Mouse (Mus musculus): ENCODE measurements around the gene Spon1. TPM values are rescaled to one million over a fixed set of nuclear protein-coding genes. Genes with fewer than 3 reads are reported as not detected.

The Spon1 gene
- polyA plus RNA-seq, 1 experiment from 2014 or later, result 62.4 TPM

- Histone ChIP-seq H3K27me3 (no peaks in the 10 kb centered on the region), H3K4me3 (replicated peaks) (no peak overlapping the region), H3K36me3 (no peaks in the 10 kb centered on the region), H3K9ac (replicated peaks) (no peak overlapping the region), H3K4me2 (replicated peaks) (no peak overlapping the region), H3K27ac (no peak overlapping the region), H3K9me3 (no peaks in the 10 kb centered on the region), H3K4me1 (replicated peaks) (no peaks in the 10 kb centered on the region)
- 89% methylated on average over 3 of the region's 3 CpGs for WGBS
- no peak for ATAC-seq
Observed at GRCm38 (mm10) chr7:113918916-113919315, 153.1 kb downstream of the Spon1 start.

GRCm38 (mm10) chr7:113919505-113919904 lies 153.7 kb downstream of the Spon1 start:
- Histone ChIP-seq H3K36me3 (no peaks in the 10 kb centered on the region), H3K4me1 (replicated peaks) (peaks cover under 1% of the 10 kb centered on the region; the same call in 1 of the 2 replicates), H3K27me3 (no peaks in the 10 kb centered on the region), H3K4me2 (replicated peaks) (no peak overlapping the region), H3K4me3 (replicated peaks) (no peak overlapping the region), H3K9me3 (no peaks in the 10 kb centered on the region), H3K27ac (no peak overlapping the region), H3K9ac (replicated peaks) (no peak overlapping the region)
- no peak for ATAC-seq
- WGBS, result 82% methylated on average over 4 of the region's 4 CpGs

DNA sequence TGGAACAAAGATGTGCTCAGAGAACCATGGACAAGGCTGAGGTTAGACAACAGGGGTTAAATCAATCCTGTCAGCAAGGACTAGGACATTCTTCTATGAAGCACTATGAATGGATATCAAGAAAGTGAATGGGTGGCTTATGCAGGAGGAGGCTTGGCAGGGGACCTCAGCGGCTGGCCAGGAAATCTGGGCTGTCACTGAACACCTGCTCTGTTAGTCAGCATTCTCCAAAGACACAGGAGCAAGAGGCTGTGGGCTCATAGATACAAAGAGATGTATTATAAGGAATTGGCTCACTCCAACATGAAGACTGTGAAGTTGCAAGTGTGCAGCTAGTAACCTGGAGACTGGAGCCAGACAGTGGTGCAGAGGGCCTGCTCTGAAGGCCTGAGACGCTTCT lies 154.3 kb downstream of the Spon1 start:
- Histone ChIP-seq H3K4me1 (replicated peaks) (peaks cover 4% of the 10 kb centered on the region; the same call in 1 of the 2 replicates), H3K9me3 (no peaks in the 10 kb centered on the region), H3K36me3 (no peaks in the 10 kb centered on the region), H3K4me2 (replicated peaks) (no peak overlapping the region), H3K27ac (no peak overlapping the region), H3K4me3 (replicated peaks) (no peak overlapping the region), H3K9ac (replicated peaks) (no peak overlapping the region), H3K27me3 (no peaks in the 10 kb centered on the region)
- no peak for ATAC-seq
- 79% methylated on average over 2 of the region's 2 CpGs for WGBS

DNA sequence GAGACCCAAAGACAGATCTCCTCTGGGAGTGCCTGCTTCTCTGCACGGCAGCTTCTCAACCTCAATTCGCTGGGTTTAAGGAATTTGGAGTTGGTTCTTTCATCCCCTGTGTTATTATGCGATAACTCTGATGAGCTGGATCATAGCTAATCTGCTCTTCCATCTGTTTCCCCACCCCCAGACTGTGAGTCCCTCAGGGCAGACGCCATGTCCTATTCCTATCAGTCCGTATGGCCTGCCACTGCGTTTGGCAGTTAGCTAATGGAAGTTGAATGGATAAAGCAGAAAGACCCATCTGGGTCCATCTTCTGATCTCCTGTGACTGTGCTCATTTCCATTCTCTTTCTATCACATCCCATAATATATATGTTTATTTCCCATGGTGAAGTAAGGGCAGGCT lies 158.8 kb downstream of the Spon1 start:
- Histone ChIP-seq H3K4me1 (replicated peaks) (peaks cover 4% of the 10 kb centered on the region; the same call in 1 of the 2 replicates), H3K9ac (replicated peaks) (no peak overlapping the region), H3K27ac (no peak overlapping the region), H3K4me3 (replicated peaks) (no peak overlapping the region), H3K9me3 (no peaks in the 10 kb centered on the region), H3K27me3 (no peaks in the 10 kb centered on the region), H3K36me3 (no peaks in the 10 kb centered on the region), H3K4me2 (replicated peaks) (no peak overlapping the region)
- WGBS, result 62% methylated on average over 6 of the region's 6 CpGs
- no peak for ATAC-seq

DNA sequence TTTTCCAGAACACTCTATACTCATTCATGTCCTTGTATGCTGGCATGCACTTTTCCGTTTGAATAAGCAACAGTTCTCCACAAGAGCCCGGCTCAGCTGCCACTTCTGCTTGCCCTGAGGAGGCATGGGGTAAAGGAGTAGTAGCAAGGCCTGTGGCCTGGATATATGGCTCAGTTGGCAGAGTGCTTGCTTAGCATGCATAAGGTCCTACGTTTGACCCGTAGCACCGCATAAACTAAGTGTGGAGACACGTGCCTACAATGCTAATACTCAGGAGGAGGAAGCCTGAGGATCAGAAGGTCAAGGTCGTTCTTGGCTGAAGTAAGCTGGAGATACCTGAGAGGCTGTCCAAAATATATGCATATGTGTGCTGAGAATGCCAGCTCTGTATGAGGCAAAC lies 185.1 kb downstream of the Spon1 start:
- Histone ChIP-seq H3K4me1 (replicated peaks) (no peaks in the 10 kb centered on the region), H3K27me3 (no peaks in the 10 kb centered on the region), H3K9ac (replicated peaks) (no peak overlapping the region), H3K27ac (no peak overlapping the region), H3K4me3 (replicated peaks) (no peak overlapping the region), H3K36me3 (no peaks in the 10 kb centered on the region), H3K4me2 (replicated peaks) (no peak overlapping the region), H3K9me3 (no peaks in the 10 kb centered on the region)
- 79% methylated on average over 7 of the region's 7 CpGs for WGBS
- no peak for ATAC-seq

- H3K9ac ChIP-seq (replicated peaks), result no peak overlapping the region
- ATAC-seq, result no peak
- no peaks in the 10 kb centered on the region for H3K36me3 ChIP-seq
- no peaks in the 10 kb centered on the region for H3K4me1 ChIP-seq (replicated peaks)
- H3K27ac ChIP-seq, result no peak overlapping the region
- no peak overlapping the region for H3K4me3 ChIP-seq (replicated peaks)
- no peaks in the 10 kb centered on the region for H3K9me3 ChIP-seq
- no peaks in the 10 kb centered on the region for H3K27me3 ChIP-seq
- H3K4me2 ChIP-seq (replicated peaks), result no peak overlapping the region
- WGBS, result 66% methylated on average over 2 of the region's 2 CpGs
Observed at GRCm38 (mm10) chr7:113955431-113955830, 189.6 kb downstream of the Spon1 start.

DNA sequence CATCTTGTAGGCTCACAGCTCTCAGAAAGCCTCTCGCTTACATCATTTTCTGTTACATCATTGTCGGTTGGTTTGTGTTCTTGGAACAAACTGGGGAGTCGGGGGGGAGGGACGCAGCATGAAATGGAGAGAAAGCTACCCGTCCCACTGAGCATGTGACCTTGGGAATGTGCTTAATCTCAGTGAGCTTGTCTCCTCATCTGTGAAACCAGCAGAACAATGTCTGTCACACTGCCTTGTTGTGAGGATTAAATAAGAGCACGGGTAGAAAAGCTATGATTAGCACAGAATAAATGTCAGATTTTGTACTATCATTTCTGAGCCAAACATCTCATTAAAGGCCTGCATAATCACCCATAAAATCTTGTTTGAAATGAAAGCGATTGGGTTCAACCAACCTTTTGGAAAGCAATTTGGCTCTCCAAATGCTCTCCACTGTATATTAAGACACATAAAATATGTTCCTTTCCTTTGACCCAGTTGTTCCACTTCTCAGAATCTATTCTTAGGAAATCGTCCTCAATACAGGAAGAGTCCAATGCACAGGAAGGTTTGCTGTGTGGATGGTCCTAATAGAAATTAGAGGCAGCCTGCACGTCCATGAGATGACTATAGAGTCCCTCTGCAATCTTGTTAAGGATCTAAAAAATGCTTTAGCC lies 195.2 kb downstream of the Spon1 start:
- Histone ChIP-seq H3K4me3 (replicated peaks) (no peak overlapping the region), H3K9me3 (no peaks in the 10 kb centered on the region), H3K36me3 (no peaks in the 10 kb centered on the region), H3K4me1 (replicated peaks) (no peaks in the 10 kb centered on the region), H3K27ac (no peak overlapping the region), H3K4me2 (replicated peaks) (no peak overlapping the region), H3K27me3 (no peaks in the 10 kb centered on the region), H3K9ac (replicated peaks) (no peak overlapping the region)
- WGBS, result 66% methylated on average over 9 of the region's 9 CpGs
- no peak for ATAC-seq

DNA sequence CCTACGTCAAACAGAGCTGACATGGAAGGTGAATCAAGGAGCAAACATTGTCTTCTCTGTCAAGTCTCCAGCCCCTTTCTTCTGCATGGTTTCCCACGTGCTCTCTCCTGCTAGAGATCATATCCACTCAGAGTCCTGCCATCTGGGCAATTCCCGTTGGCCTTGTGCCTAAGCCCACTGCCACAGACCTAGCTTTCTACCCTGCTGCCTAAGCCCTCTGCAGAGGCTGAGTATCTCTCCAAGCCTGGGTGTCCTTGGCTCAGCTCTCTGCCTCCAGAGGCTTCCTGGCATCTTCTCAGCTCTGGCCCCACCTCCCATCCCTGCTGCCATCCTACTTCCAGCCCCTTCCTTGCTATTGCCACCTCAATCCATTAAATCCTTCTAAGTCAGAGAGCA lies 195.7 kb downstream of the Spon1 start:
- WGBS, result 66% methylated on average over 3 of the region's 3 CpGs
- no peak overlapping the region for H3K4me2 ChIP-seq (replicated peaks)
- no peaks in the 10 kb centered on the region for H3K9me3 ChIP-seq
- no peaks in the 10 kb centered on the region for H3K4me1 ChIP-seq (replicated peaks)
- H3K27me3 ChIP-seq, result no peaks in the 10 kb centered on the region
- no peak overlapping the region for H3K4me3 ChIP-seq (replicated peaks)
- H3K9ac ChIP-seq (replicated peaks), result no peak overlapping the region
- no peaks in the 10 kb centered on the region for H3K36me3 ChIP-seq
- no peak for ATAC-seq
- no peak overlapping the region for H3K27ac ChIP-seq

DNA sequence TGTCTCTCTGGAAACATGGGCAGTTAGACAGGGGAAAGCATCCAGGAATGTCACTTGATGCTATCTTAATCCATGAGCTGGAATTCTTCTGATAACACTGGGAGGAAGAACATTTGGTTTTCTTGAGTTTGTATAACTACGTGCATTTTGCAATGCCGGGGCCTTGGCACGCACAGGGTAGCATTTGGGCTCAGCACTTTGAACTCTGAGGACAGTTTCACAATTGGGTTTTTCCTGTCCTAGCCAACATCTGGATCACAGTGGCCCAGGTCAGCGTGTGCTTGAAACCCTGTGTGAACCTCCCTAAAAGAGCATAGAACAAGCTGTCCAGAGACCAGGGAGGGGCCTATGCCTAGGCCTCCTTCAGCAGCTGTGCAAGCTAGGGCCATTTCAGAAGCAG lies 196.3 kb downstream of the Spon1 start:
- Histone ChIP-seq H3K4me3 (replicated peaks) (no peak overlapping the region), H3K9ac (replicated peaks) (no peak overlapping the region), H3K4me2 (replicated peaks) (no peak overlapping the region), H3K27me3 (no peaks in the 10 kb centered on the region), H3K36me3 (no peaks in the 10 kb centered on the region), H3K9me3 (no peaks in the 10 kb centered on the region), H3K4me1 (replicated peaks) (no peaks in the 10 kb centered on the region), H3K27ac (no peak overlapping the region)
- 91% methylated on average over 4 of the region's 4 CpGs for WGBS
- no peak for ATAC-seq

- Histone ChIP-seq H3K9ac (replicated peaks) (no peak overlapping the region), H3K27ac (no peak overlapping the region), H3K4me1 (replicated peaks) (no peaks in the 10 kb centered on the region), H3K36me3 (no peaks in the 10 kb centered on the region), H3K9me3 (no peaks in the 10 kb centered on the region), H3K4me2 (replicated peaks) (no peak overlapping the region), H3K27me3 (no peaks in the 10 kb centered on the region), H3K4me3 (replicated peaks) (no peak overlapping the region)
- ATAC-seq, result no peak
- 79% methylated on average over 4 of the region's 4 CpGs for WGBS
Observed at GRCm38 (mm10) chr7:113963766-113964165, 198.0 kb downstream of the Spon1 start.

GRCm38 (mm10) chr7:113965625-113966024 lies 199.8 kb downstream of the Spon1 start:
- H3K4me1 ChIP-seq (replicated peaks), result no peaks in the 10 kb centered on the region
- H3K4me2 ChIP-seq (replicated peaks), result no peak overlapping the region
- 89% methylated on average over 8 of the region's 8 CpGs for WGBS
- H3K9ac ChIP-seq (replicated peaks), result no peak overlapping the region
- no peak for ATAC-seq
- no peaks in the 10 kb centered on the region for H3K9me3 ChIP-seq
- no peak overlapping the region for H3K27ac ChIP-seq
- no peak overlapping the region for H3K4me3 ChIP-seq (replicated peaks)
- no peaks in the 10 kb centered on the region for H3K27me3 ChIP-seq
- no peaks in the 10 kb centered on the region for H3K36me3 ChIP-seq

GRCm38 (mm10) chr7:113969182-113969581 lies 203.4 kb downstream of the Spon1 start:
- no peak for ATAC-seq
- Histone ChIP-seq H3K27ac (no peak overlapping the region), H3K9ac (replicated peaks) (no peak overlapping the region), H3K9me3 (peaks cover 8% of the 10 kb centered on the region), H3K27me3 (no peaks in the 10 kb centered on the region), H3K4me3 (replicated peaks) (no peak overlapping the region), H3K36me3 (no peaks in the 10 kb centered on the region), H3K4me1 (replicated peaks) (no peaks in the 10 kb centered on the region), H3K4me2 (replicated peaks) (no peak overlapping the region)

GRCm38 (mm10) chr7:113972536-113972935 lies 206.7 kb downstream of the Spon1 start:
- no peak for ATAC-seq
- 93% methylated on average over 4 of the region's 4 CpGs for WGBS
- no peak overlapping the region for H3K4me3 ChIP-seq (replicated peaks)

More at GRCm38 (mm10) chr7:113972536-113972935, 206.7 kb downstream of the Spon1 start:
- H3K9ac ChIP-seq (replicated peaks), result no peak overlapping the region
- peaks cover 8% of the 10 kb centered on the region for H3K9me3 ChIP-seq
- no peak overlapping the region for H3K4me2 ChIP-seq (replicated peaks)
- H3K27ac ChIP-seq, result no peak overlapping the region
- H3K4me1 ChIP-seq (replicated peaks), result no peaks in the 10 kb centered on the region
- H3K27me3 ChIP-seq, result no peaks in the 10 kb centered on the region
- H3K36me3 ChIP-seq, result no peaks in the 10 kb centered on the region

All from midbrain, embryonic 13.5 days (tissue).